Mouse (Mus musculus): ENCODE measurements around the gene Plod2.

The Plod2 gene

DNA sequence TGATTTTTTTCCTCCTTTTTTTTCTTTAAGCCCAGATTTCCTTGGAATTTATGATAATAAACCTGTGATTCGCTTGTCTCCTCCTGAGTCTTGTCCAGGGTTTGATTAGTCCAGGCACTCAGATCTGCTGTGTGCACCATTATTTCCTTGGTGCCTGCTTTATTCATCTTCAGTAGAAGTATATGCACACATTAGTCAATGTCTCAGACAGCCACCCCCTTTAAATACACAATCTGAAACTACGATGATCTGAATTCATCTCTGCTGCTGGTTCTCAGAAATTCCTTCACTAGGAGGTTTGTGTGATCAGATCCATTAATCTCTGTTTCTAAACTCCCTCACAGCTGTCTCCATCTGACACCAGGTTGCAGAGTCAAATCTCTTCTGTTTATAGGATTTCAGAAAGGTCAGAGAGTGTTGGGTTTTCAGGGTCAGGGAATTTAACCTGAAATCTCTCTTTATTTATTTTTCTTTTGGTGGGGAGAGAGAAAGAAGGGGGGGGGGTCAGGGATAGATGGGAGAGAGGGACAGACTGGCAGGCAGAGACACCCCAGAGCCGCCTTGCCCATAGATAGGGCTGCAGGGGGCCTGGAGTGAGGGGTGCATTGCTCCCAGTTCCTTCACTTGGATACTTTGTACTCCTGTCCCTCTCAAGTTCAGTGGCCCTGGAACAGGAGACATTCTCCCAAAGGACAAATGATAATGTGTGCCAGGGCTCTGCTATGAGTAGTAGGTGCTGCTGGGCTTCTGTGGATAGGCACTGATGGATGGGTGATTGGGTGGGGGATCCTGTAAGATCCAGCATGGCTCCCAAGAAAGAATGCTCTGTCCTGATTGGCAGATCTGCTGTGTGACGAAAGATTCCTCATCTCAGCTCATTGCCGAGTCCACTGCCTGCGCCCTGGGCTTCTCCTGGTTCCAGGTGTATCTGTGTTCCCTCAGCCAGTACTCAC is 13.3 kb downstream of the Plod2 start:
- DNase-seq = no peak

- DNase-seq = no peak
Measured at GRCm38 (mm10) chr9:92559750-92560149, 17.7 kb downstream of the Plod2 start.

DNA sequence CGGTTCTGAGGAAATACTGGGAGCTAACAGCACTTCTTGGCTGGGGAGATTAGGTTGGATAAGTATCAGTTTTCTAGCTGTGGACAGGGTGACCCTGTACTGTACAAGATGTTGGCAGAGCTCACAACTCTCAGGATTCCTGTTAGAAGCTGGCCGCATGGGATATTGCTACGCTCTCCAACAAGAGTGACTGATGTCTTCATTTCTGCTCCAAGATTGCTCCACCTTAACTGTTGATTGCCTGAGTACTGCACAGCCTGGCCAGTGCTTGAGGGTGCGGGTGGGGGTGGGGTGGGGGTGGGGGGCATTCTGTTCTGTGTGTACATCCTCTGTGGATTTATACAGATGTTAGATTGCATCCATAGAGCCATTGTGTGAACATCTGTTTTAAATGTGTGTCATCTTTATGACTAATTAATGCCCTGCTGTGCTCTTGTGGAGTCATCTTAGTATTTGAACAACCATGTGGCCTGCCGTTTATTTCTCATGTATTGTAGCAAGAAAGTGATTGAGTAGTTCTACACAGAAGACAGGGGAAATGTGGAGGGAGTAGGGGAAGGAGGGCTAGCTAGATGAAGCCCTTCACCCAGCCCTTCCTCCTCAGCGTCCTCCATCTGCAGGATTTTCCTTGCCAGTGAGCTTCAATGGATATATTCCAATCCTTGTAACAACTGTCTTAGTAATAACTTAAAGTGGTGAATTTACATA is 19.0 kb downstream of the Plod2 start:
- DNase-seq = no peak

- no peak for DNase-seq
Measured at GRCm38 (mm10) chr9:92562416-92562815, 20.4 kb downstream of the Plod2 start.

GRCm38 (mm10) chr9:92563306-92563705 is 21.3 kb downstream of the Plod2 start:
- DNase-seq = no peak

GRCm38 (mm10) chr9:92564391-92564790 is 22.4 kb downstream of the Plod2 start:
- no peak for DNase-seq

- no peak for DNase-seq
Measured at GRCm38 (mm10) chr9:92566234-92566633, 24.2 kb downstream of the Plod2 start.

- DNase-seq = no peak
Measured at GRCm38 (mm10) chr9:92567474-92567873, 25.5 kb downstream of the Plod2 start.

DNA sequence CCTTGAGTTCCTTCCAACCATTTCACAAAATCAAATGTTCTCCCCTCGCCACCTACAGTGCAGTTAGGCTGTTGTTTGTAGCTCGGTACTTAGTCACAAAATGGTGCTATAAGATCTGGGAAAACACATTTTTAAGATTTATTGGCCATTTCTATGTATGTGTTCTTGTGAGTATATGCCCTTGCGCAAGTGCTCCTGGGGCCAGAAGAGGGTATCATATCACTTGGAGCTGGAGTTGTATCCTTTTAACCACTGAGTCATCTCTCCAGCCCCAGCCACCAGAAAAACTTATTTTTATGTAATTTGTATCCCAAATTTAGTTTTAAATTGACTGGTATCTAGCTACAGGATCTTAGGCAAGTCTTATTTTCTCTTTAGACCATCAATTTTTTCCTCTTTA is 26.8 kb downstream of the Plod2 start:
- no peak for DNase-seq

GRCm38 (mm10) chr9:92572376-92573108 is 30.5 kb downstream of the Plod2 start:
- no peak for DNase-seq

GRCm38 (mm10) chr9:92583876-92584275 is 41.9 kb downstream of the Plod2 start:
- DNase-seq = no peak

DNA sequence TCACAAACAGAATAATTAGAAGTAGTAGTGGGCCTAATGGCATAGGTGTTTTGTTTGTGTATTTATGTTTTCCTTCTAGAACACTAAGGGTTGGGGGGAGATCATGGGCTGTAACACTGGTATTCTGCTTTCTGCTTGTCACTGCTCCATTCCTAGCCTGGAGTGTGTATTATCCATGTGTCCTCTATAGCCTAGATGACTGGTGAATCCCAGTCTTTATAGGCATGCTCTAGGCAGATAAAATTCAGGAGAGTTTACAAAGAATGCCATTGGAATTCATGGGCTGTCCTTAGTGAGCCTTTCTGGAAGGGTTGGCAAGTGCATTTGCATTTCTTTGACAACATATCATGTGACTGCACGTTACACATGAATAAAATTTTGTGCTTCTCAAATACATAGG is 44.0 kb downstream of the Plod2 start:
- DNase-seq = no peak

DNA sequence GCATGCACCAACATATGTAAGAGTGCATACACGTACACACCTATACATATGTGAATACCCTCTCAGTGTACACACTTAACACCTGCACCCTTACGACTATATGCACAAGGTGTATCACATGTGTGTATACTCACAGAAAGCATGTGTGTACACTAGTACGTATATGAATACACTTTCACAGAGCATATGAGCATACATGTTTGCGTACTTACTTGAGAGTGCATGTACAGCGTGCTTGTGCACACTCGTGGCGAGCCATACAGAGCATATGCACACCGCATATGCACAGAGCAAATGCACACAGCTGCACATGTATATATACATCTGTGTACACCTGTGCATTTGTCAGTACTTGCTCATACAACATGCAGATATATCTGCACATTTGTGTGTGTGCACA is 45.4 kb downstream of the Plod2 start:
- no peak for DNase-seq

DNA sequence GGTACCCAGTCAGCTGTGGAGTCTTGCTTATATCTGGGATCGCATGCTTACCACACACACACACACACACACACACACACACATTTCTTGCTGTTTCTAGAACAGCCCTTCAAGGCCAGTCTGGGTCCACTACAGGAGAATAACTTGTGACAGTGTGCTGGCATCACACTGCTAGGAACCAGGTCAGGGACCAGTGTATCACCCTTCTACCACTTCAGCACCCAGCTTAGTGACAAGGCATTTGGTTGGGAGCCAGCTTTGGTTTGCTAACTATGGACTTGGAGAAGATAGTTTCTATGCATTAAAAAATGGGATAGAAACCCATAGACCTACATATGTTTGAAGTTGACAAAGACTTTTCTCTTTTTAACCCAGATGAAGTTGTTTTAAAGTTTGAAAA is 46.2 kb downstream of the Plod2 start:
- DNase-seq = no peak

GRCm38 (mm10) chr9:92589021-92589420 is 47.0 kb downstream of the Plod2 start:
- no peak for DNase-seq

DNA sequence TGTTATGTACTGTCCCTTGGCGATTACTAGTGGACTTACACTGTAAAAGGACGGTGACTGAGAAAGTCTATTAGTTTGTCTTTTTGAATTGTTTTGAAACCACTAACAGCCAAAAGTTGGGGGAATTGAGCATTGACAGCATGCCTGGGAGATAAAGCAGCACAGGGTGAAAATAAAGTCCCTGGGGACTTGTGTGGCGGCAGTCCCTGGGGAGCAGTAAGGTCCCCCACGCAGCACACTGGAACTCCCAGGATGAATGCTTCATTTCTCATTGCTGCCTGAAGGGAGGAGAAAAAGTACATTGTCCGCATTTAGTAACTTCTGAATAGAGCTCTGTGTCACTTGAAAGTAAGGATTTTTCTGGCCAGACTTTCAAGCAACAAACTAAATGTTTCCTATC is 49.5 kb downstream of the Plod2 start:
- no peak for DNase-seq

GRCm38 (mm10) chr9:92592757-92593156 is 50.7 kb downstream of the Plod2 start:
- DNase-seq = no peak

DNA sequence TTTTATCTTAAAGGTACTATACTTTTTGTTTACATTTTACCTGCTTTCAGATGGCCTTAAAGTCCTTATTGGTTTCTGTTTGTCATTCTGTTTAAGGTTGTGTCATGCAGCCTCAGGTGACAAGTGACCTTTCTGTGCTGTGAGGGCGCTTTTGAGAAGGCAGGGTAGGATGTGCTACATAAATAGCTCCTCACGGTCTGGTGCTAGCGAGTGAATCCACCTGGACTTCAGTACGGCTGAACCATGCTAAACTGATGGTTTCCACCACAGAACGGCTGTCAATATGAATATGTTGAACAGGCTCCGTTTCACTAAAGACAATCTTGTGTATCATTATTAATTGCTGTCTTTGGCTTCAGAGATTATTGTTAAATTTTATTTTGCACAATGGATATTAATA is 52.5 kb downstream of the Plod2 start:
- no peak for DNase-seq

DNA sequence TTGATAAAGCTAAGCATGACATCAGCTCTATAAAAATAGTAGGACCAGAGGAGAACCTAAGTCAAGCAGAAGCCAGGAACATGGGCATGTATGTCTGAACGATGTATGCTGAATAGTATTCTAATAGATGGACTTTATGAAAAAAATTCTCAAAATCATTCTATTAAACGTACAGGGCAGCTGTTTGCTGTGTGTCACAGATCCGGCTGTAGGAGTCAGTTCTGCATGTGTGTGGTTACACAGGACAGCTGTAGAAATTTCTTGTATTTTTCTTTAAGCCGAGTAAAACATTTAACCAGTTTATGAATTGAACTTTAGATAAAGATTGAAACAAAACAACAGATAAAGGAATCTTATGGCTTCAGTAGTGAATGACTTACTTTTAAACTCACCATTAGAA is 53.3 kb downstream of the Plod2 start:
- DNase-seq = no peak

DNA sequence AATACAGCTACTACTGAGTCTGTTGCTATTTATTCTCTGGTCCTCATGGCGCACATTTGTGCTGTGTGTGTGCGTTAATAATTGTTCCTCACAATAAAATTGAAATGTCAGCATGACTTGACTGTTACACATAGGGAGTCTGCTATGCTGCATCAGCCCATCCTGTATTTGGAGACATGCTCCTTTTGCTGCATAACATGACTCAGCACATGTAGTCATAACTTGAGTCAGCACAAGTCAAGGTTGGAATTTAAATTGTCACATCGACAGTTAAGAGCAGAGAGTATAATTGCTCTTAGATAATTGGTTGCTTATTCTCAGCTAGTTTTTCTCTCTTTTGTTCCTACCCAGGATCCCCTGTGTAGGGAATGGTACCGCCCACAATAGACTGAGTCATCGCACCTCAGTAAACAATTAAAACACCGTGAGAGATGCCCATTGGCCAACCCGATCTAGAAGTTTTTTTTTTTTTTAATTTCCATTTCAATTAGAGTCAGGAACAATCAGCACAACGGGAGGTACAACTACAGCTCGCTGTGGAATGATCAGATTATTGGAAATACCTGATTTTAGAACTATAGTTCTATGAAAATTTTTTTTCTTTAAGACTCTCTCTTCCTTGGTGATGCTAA is 55.0 kb downstream of the Plod2 start:
- DNase-seq = no peak

- no peak for DNase-seq
Measured at GRCm38 (mm10) chr9:92597776-92598175, 55.8 kb downstream of the Plod2 start.

DNA sequence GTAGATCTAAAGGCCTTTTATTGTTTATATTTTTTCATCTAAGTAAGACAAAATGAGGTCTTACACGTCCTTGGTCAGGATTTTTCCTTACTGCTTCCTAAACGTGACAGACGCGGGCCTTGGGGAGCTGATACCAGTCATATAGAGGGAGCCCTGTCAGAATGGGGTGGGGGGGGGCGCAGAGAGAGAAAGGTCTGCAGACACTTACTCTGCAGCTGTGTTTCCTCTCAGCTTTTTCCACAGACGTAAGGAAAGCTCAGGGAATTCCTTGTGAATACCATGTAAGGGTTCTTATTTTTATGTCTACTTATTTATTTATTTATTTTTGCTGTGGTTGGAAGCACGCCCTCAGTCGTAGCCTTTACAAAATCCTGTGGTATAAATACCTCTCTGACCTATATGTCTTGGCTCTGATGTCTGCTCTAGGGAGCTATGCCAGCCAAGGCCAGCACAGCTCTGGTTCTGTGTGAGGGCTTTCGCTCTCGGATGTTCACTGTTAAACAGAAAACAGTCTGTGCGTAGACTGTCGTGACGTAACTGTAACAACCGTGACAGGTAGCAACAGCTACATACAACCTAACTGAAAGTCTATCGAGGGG is 58.0 kb downstream of the Plod2 start:
- no peak for DNase-seq

DNA sequence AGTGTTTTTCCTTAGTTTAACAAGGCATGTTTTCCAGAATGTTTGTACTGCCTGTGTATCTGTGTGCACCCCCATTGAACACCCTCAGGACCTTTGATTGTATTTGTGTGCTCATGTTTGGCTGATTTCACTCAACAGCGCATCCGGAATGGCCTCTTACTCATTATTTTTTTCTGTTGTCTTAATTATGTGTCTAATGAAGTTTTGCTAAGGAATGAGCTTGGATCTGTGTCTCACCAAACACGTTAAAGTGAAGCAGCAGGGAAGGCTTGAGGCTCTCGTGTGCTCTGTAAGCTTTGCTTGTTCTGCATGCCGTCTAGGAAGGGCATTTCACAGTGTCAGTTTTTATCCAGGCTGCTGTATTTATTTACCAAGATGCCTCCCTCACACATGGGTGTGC is 59.5 kb downstream of the Plod2 start:
- peak; percentile 87 for DNase-seq
